Mouse (Mus musculus): Measurements from ENCODE around the gene Man2b2.

Gene Man2b2

GRCm38 (mm10) chr5:36829913-36830879, at the start of gene Man2b2:
Gene Man2b2, minus strand, starts transcription at chr5:36830653.
- in situ Hi-C loops (cut with MseI, MboI), result no loop called here

- in situ Hi-C loops (cut with MseI, MboI), result no loop called here
Observed at GRCm38 (mm10) chr5:36878801-36879200, 48.3 kb upstream of the Man2b2 start.

GRCm38 (mm10) chr5:36877641-36878040, 47.2 kb upstream of the Man2b2 start:
- in situ Hi-C loops (cut with MseI, MboI), result no loop called here

- in situ Hi-C loops (cut with MseI, MboI), result no loop called here
Observed at GRCm38 (mm10) chr5:36876777-36877396, 46.4 kb upstream of the Man2b2 start.

- in situ Hi-C loops (cut with MseI, MboI), result no loop called here
Observed at GRCm38 (mm10) chr5:36875956-36876355, 45.5 kb upstream of the Man2b2 start.

- in situ Hi-C loops (cut with MseI, MboI), result no loop called here
Observed at GRCm38 (mm10) chr5:36870916-36871315, 40.5 kb upstream of the Man2b2 start.

- in situ Hi-C loops (cut with MseI, MboI), result no loop called here
Observed at GRCm38 (mm10) chr5:36869578-36870236, 39.3 kb upstream of the Man2b2 start.

- in situ Hi-C loops (cut with MseI, MboI), result no loop called here
Observed at GRCm38 (mm10) chr5:36869186-36869577, 38.7 kb upstream of the Man2b2 start.

- in situ Hi-C loops (cut with MseI, MboI), result no loop called here
Observed at GRCm38 (mm10) chr5:36868266-36869090, 38.0 kb upstream of the Man2b2 start, which contains the start of gene Ppp2r2c. Gene Ppp2r2c, plus strand, starts transcription at chr5:36868513.

- in situ Hi-C loops (cut with MseI, MboI), result no loop called here
Observed at GRCm38 (mm10) chr5:36867561-36867960, 37.1 kb upstream of the Man2b2 start.

GRCm38 (mm10) chr5:36866701-36867250, 36.3 kb upstream of the Man2b2 start:
- in situ Hi-C loops (cut with MseI, MboI), result no loop called here

- in situ Hi-C loops (cut with MseI, MboI), result no loop called here
Observed at GRCm38 (mm10) chr5:36861084-36861483, 30.6 kb upstream of the Man2b2 start.

- in situ Hi-C loops (cut with MseI, MboI), result no loop called here
Observed at GRCm38 (mm10) chr5:36857546-36857945, 27.1 kb upstream of the Man2b2 start.

- in situ Hi-C loops (cut with MseI, MboI), result no loop called here
Observed at GRCm38 (mm10) chr5:36856529-36856928, 26.1 kb upstream of the Man2b2 start.

- in situ Hi-C loops (cut with MseI, MboI), result no loop called here
Observed at GRCm38 (mm10) chr5:36855180-36855579, 24.7 kb upstream of the Man2b2 start.

- in situ Hi-C loops (cut with MseI, MboI), result no loop called here
Observed at GRCm38 (mm10) chr5:36851572-36851971, 21.1 kb upstream of the Man2b2 start.

- in situ Hi-C loops (cut with MseI, MboI), result no loop called here
Observed at GRCm38 (mm10) chr5:36844490-36844889, 14.0 kb upstream of the Man2b2 start.

GRCm38 (mm10) chr5:36841701-36842100, 11.2 kb upstream of the Man2b2 start:
- in situ Hi-C loops (cut with MseI, MboI), result no loop called here

GRCm38 (mm10) chr5:36840092-36840491, 9.6 kb upstream of the Man2b2 start:
- in situ Hi-C loops (cut with MseI, MboI), result no loop called here

GRCm38 (mm10) chr5:36839602-36840001, 9.1 kb upstream of the Man2b2 start:
- in situ Hi-C loops (cut with MseI, MboI), result no loop called here

GRCm38 (mm10) chr5:36839032-36839431, 8.6 kb upstream of the Man2b2 start:
- in situ Hi-C loops (cut with MseI, MboI), result no loop called here

Data from mouse trophoblast stem cell (cell line).